Mouse (Mus musculus) G1E (cell line): ENCODE data around the gene Nmnat3. TPM values are rescaled to one million over a fixed set of nuclear protein-coding genes. Genes with fewer than 3 reads are reported as not detected.

Source experiments
- ATAC-seq: 2 replicates; pipeline ENCODE4 v1.8.0; 2016; ENCODE audit warnings: mild to moderate bottlenecking; ENCODE audit not compliant: insufficient number of reproducible peaks, poor library complexity, low FRiP score, severe bottlenecking; ENCODE audit errors: extremely low read depth
- DNase-seq: peaks from one replicate; pipeline ENCODE4 v3.0.0; 2012; ENCODE audit warnings: low spot score
- H3K27me3 ChIP-seq: 2 replicates; pipeline ENCODE4 v1.6.1; 2012; ENCODE audit warnings: mild to moderate bottlenecking, low read length, inconsistent platforms; ENCODE audit not compliant: insufficient read depth
- H3K36me3 ChIP-seq: replicated peaks from 2 replicates; pipeline ENCODE3; 2012; ENCODE audit warnings: mild to moderate bottlenecking, inconsistent platforms
- H3K4me1 ChIP-seq: 2 replicates; pipeline ENCODE4 v1.6.1; 2012; ENCODE audit warnings: low read depth, low read length, inconsistent platforms, mixed read lengths; ENCODE audit not compliant: insufficient read depth
- H3K4me3 ChIP-seq: 2 replicates; pipeline ENCODE4 v1.5.1; 2012; ENCODE audit warnings: low read depth, mild to moderate bottlenecking, inconsistent platforms, low read length, moderate library complexity, mixed read lengths
- H3K9me3 ChIP-seq: replicated peaks from 2 replicates; pipeline ENCODE4 v1.6.1; 2012; ENCODE audit warnings: inconsistent platforms
- CTCF ChIP-seq: IDR thresholded peaks from 2 replicates; pipeline ENCODE4 v1.5.1; 2012; ENCODE audit warnings: low read depth, low read length, inconsistent platforms, mixed read lengths
- GATA1 ChIP-seq: IDR thresholded peaks from 2 replicates; pipeline ENCODE4 v1.6.1; 2012; ENCODE audit warnings: borderline replicate concordance, low read length, inconsistent platforms, mixed read lengths
- GATA2 ChIP-seq: IDR thresholded peaks from 2 replicates; pipeline ENCODE4 v1.6.1; 2012; ENCODE audit warnings: low read depth, low read length, inconsistent platforms, borderline replicate concordance
- POLR2AphosphoS5 ChIP-seq: IDR thresholded peaks from 2 replicates; pipeline ENCODE4 v1.6.1; 2012; ENCODE audit warnings: low read depth, low read length, inconsistent platforms; ENCODE audit not compliant: insufficient replicate concordance
- TAL1 ChIP-seq: conservative IDR thresholded peaks from 2 replicates; pipeline ENCODE4 v1.6.1; 2012; ENCODE audit warnings: low read depth, low read length, inconsistent platforms, mixed read lengths
- polyA plus RNA-seq: library from polyadenylated mRNA; stranded (reverse); fragments of >175 nt; gene quantifications from 2 replicates; pipeline ENCODE4 v1.2.3, GENCODE M21; 2012
- total RNA-seq, 2 experiments: library from RNA; stranded (forward) in 1 of 2; stranded (reverse) in 1 of 2; fragments of 200-1000 nt in 1 of 2; fragments of >200 nt in 1 of 2; fragmentation: Nextera tagmentation in 1 of 2; gene quantifications; 2 replicates each; pipeline ENCODE4 v1.2.3; 2014 to 2017

Gene Nmnat3
- total and polyA plus RNA-seq, 3 experiments: 7.1 to 38.3 (median 10.8) TPM

- DNase-seq (no peak), ATAC-seq (no peak)
- Histone ChIP-seq H3K27me3 (no peaks in the 10 kb centered on the region), H3K4me3 (no peak overlapping the region), H3K36me3 (peaks cover 81% of the 10 kb centered on the region), H3K4me1 (no peaks in the 10 kb centered on the region), H3K9me3 (no peaks in the 10 kb centered on the region)
- TF ChIP-seq GATA2 (no peak), POLR2AphosphoS5 (no peak), CTCF (no peak), TAL1 (no peak), GATA1 (no peak)
Observed at GRCm38 (mm10) chr9:98350318-98351144, 63.3 kb downstream of the Nmnat3 start.

DNA sequence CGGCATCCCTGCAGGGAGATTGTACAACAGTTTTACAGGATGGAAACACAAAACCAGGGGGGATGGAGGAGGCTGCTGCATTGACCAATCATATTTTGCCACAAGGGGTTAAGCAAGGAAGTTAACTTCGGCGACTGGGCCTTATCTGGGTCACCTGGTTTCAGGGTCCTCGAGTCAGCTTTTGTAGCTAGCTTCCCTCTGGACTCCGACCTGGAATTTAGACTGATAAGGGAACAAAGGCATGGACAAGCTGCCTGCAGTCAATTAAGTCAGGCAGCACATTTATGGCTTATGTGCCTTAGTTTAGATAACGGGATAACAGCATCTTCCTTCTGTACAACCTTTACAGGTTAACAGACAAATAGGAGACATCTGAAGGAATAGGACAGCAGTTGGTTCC, 65.1 kb downstream of the Nmnat3 start:
- Histone ChIP-seq H3K4me1 (no peaks in the 10 kb centered on the region), H3K36me3 (peaks cover 77% of the 10 kb centered on the region), H3K9me3 (no peaks in the 10 kb centered on the region), H3K27me3 (no peaks in the 10 kb centered on the region), H3K4me3 (no peak overlapping the region)
- TF ChIP-seq POLR2AphosphoS5: no peak
- TF ChIP-seq TAL1: no peak
- TF ChIP-seq GATA2: no peak
- no peak for TF ChIP-seq GATA1
- no peak for TF ChIP-seq CTCF
- DNase-seq (no peak), ATAC-seq (no peak)

GRCm38 (mm10) chr9:98354919-98355318, 67.7 kb downstream of the Nmnat3 start:
- no peak for ATAC-seq
- no peaks in the 10 kb centered on the region for H3K27me3 ChIP-seq
- peaks cover 64% of the 10 kb centered on the region for H3K36me3 ChIP-seq

GRCm38 (mm10) chr9:98361047-98361446, 73.8 kb downstream of the Nmnat3 start:
- TF ChIP-seq GATA2: no peak
- no peak for TF ChIP-seq CTCF
- no peak for TF ChIP-seq TAL1
- no peak for TF ChIP-seq GATA1
- no peak for TF ChIP-seq POLR2AphosphoS5
- no peak for ATAC-seq
- H3K36me3 ChIP-seq: peaks cover 53% of the 10 kb centered on the region
- H3K4me3 ChIP-seq: no peak overlapping the region
- H3K27me3 ChIP-seq: no peaks in the 10 kb centered on the region
- H3K9me3 ChIP-seq: no peaks in the 10 kb centered on the region
- H3K4me1 ChIP-seq: peaks cover 7% of the 10 kb centered on the region
- DNase-seq: no peak

More at GRCm38 (mm10) chr9:98354919-98355318, 67.7 kb downstream of the Nmnat3 start:
- Histone ChIP-seq H3K9me3 (no peaks in the 10 kb centered on the region), H3K4me3 (no peak overlapping the region), H3K4me1 (no peaks in the 10 kb centered on the region)
- DNase-seq: no peak
- TF ChIP-seq TAL1: no peak
- no peak for TF ChIP-seq GATA2
- no peak for TF ChIP-seq POLR2AphosphoS5
- no peak for TF ChIP-seq GATA1

- Histone ChIP-seq H3K9me3 (no peaks in the 10 kb centered on the region), H3K4me3 (no peak overlapping the region), H3K36me3 (peaks cover 60% of the 10 kb centered on the region), H3K27me3 (no peaks in the 10 kb centered on the region), H3K4me1 (peaks cover 7% of the 10 kb centered on the region)
- TF ChIP-seq TAL1 (no peak), GATA2 (no peak), CTCF (no peak), POLR2AphosphoS5 (no peak), GATA1 (no peak)
- DNase-seq: no peak
- no peak for ATAC-seq
Observed at GRCm38 (mm10) chr9:98366075-98366474, 78.8 kb downstream of the Nmnat3 start.

DNA sequence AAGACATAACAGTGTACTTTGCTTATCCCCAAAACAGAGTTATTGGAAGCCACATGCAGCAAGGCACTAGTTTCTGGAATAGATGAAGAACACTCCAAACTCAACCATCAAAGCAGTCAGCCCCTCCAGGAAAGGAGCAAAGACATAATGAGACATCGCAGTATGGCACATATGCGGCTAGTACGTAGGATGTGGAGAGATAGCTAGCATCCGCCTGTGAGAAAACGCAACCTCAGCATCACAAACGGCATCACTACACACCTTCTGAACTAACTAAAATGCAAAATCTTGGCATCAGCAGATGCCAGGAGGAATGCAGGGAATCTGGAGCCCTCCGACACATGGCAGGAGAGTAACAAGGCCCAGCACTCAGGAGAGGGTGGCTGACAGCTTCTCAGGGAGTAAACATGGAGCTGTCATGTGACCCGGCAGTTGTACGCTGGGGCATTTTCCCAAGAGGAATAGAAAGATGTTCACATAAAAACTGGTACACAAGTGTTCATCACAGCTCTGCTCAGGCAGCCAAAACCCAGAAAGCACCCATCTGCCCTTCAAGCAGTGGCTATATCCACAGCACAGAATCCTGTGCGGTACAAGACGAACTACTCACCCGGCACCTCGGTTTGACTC, 80.2 kb downstream of the Nmnat3 start:
- Histone ChIP-seq H3K27me3 (no peaks in the 10 kb centered on the region), H3K4me1 (peaks cover 7% of the 10 kb centered on the region), H3K36me3 (peaks cover 60% of the 10 kb centered on the region), H3K4me3 (no peak overlapping the region), H3K9me3 (no peaks in the 10 kb centered on the region)
- ATAC-seq: no peak
- TF ChIP-seq CTCF (no peak), GATA1 (no peak), GATA2 (no peak), POLR2AphosphoS5 (no peak), TAL1 (no peak)
- DNase-seq: no peak
